In the genomic region with DNA sequence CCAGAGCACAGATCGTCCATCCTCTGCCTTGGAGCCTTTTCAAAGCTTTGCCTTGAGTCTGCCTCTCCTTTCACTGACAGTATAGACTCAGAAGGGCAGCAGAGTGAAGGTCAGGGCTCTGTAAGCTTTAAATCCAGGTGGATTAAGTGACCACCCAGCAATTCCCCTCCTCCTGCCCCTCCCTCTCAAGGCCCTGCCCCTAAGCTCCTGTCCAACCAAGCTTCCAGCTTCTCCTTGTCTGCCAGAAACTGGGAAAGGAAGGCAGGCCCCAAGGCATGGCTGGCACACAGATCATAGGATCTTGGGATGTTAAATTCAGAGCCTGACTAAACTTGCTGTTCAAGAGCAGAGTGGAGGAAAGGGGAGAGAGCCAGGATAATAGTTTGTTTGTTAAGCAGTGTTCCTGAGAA, we compare ENCODE assay signal across 12 mouse cellular contexts. TPM values are rescaled to one million over a fixed set of nuclear protein-coding genes. Genes with fewer than 3 reads are reported as not detected.
DNase-seq lines count a peak whose midpoint lies in the region; ATAC-seq and TF ChIP-seq lines count a peak whose summit lies in the region.
"Had no signal": no experiment of that assay in that cellular context is flagged by ENCODE, and none has a peak within 500 bp of the region (broad histone marks: within the 10 kb centered on the region; RNA-seq: fewer than 3 reads in every experiment).

No protein-coding gene starts in this region.

- peaks cover 20% of the 10 kb centered on the region for H3K27me3 ChIP-seq in liver, postnatal 0 days (ENCODE audit: insufficient read depth, low read length)
- peaks cover 23% of the 10 kb centered on the region for H3K27me3 ChIP-seq in limb, embryonic 15.5 days

- no peak overlapping the region for H3K4me3 ChIP-seq in liver, postnatal 0 days (ENCODE audit: low read depth, low read length)
- H3K4me3 ChIP-seq in limb, embryonic 15.5 days = no peak overlapping the region

- TF ChIP-seq EP300 in liver, postnatal 0 days (IDR thresholded peaks at IDR 0.05; ENCODE audit: low read depth) = no peak

- peak; percentile 14; the same call in 1 of the 2 replicates for ATAC-seq in liver, postnatal 0 days
- ATAC-seq in limb, embryonic 15.5 days (ENCODE audit: insufficient number of reproducible peaks, low FRiP score, low TSS enrichment, low read depth) = no peak
- ATAC-seq: lung, postnatal 0 days had no signal

- 47% methylated on average over 1 of the region's 1 CpGs for WGBS in liver, postnatal 0 days (ENCODE audit: insufficient replicate concordance)
- WGBS in limb, embryonic 15.5 days = 13% methylated on average over 1 of the region's 1 CpGs

- no peak overlapping the region for H3K4me2 ChIP-seq in liver, postnatal 0 days (ENCODE audit: low read depth, low read length)
- H3K4me2 ChIP-seq in limb, embryonic 15.5 days = no peak overlapping the region

- no peak for TF ChIP-seq CTCF in liver, postnatal 0 days (IDR thresholded peaks at IDR 0.05; ENCODE audit: low read depth)

- H3K4me1 ChIP-seq in liver, postnatal 0 days (ENCODE audit: insufficient read depth) = peaks cover 6% of the 10 kb centered on the region
- peaks cover 15% of the 10 kb centered on the region for H3K4me1 ChIP-seq in limb, embryonic 15.5 days

- H3K9ac ChIP-seq in liver, postnatal 0 days (replicated peaks) = no peak overlapping the region
- no peak overlapping the region for H3K9ac ChIP-seq in limb, embryonic 15.5 days

- no peaks in the 10 kb centered on the region for H3K9me3 ChIP-seq in liver, postnatal 0 days (ENCODE audit: low read length)
- H3K9me3 ChIP-seq in limb, embryonic 15.5 days = no peaks in the 10 kb centered on the region

- peak; percentile 19 for DNase-seq in embryo, embryonic 10 days (ENCODE audit: low spot score)
- DNase-seq in embryo, embryonic 11 days = no peak
- no peak for DNase-seq in liver, postnatal 0 days
- DNase-seq in liver = no peak
- DNase-seq in fibroblast of lung, adult 2 months (ENCODE audit: low read depth) = peak; percentile 71
- DNase-seq in adrenal gland, adult 2 months = no peak
- no peak for DNase-seq in right cerebral cortex, postnatal 14 days
- DNase-seq: heart, postnatal 10 days had no signal

- H3K36me3 ChIP-seq in liver, postnatal 0 days (replicated peaks; ENCODE audit: insufficient read depth, low read length) = no peaks in the 10 kb centered on the region
- H3K36me3 ChIP-seq in limb, embryonic 15.5 days = no peaks in the 10 kb centered on the region

- H3K27ac ChIP-seq in liver, postnatal 0 days (ENCODE audit: low read depth) = no peak overlapping the region; the same call in 1 of the 2 replicates
- peak overlapping the region; percentile 47 for H3K27ac ChIP-seq in limb, embryonic 15.5 days

RNA-seq across cellular contexts. Expression of a gene that starts 5.1 kb away (rescaled TPM):
- polyA plus RNA-seq in liver, postnatal 0 days (2015; fragmentation: Nextera tagmentation; extraction: Ambion mirVana) = 0.28 TPM in 1 of 2 replicates, not detected in the other
- polyA plus RNA-seq in limb, embryonic 15.5 days (2015; fragmentation: Nextera tagmentation; extraction: Ambion mirVana) = not detected in 2 replicates
- under 1 TPM in 1 of 2 experiments, not detected in 1; 0.58 TPM for total RNA-seq in adrenal gland, adult 2 months (2021)
- 1.1 and 1.2 TPM in 2 replicates for polyA plus RNA-seq in adrenal gland, adult 2 months (2012; rRNA removed)
- total RNA-seq: heart, postnatal 10 days had no signal
- polyA plus RNA-seq: forebrain, embryonic 11.5 days; lung, postnatal 0 days; neural tube, embryonic 14.5 days had no signal

RNA-seq across cellular contexts. Expression of a gene that starts 5.6 kb away (rescaled TPM):
- 0.06 and 0.12 TPM in 2 replicates for polyA plus RNA-seq in liver, postnatal 0 days (2015; fragmentation: Nextera tagmentation; extraction: Ambion mirVana)
- 3.3 and 3.6 TPM in 2 replicates for polyA plus RNA-seq in limb, embryonic 15.5 days (2015; fragmentation: Nextera tagmentation; extraction: Ambion mirVana)
- 100 to 1,000 TPM in 1 of 2 experiments, 10 to 100 TPM in 1; 36.3 to 634 TPM for total RNA-seq in adrenal gland, adult 2 months (2021)
- polyA plus RNA-seq in adrenal gland, adult 2 months (2012; rRNA removed) = 48.4 and 85.4 TPM in 2 replicates
- polyA plus RNA-seq: forebrain, embryonic 11.5 days had no signal

RNA-seq across cellular contexts. Expression of a gene that starts 7.3 kb away (rescaled TPM):
- polyA plus RNA-seq in liver, postnatal 0 days (2015; fragmentation: Nextera tagmentation; extraction: Ambion mirVana) = 0.46 and 0.59 TPM in 2 replicates
- polyA plus RNA-seq in limb, embryonic 15.5 days (2015; fragmentation: Nextera tagmentation; extraction: Ambion mirVana) = 31.7 and 32.0 TPM in 2 replicates
- total RNA-seq in adrenal gland, adult 2 months (2021) = 100 to 1,000 TPM in 1 of 2 experiments, 10 to 100 TPM in 1; 16.3 to 253 TPM
- polyA plus RNA-seq in adrenal gland, adult 2 months (2012; rRNA removed) = 37.1 and 55.2 TPM in 2 replicates

RNA-seq across cellular contexts. Expression of a gene that starts 7.9 kb away (rescaled TPM):
- 0.18 TPM in 1 of 2 replicates, not detected in the other for polyA plus RNA-seq in liver, postnatal 0 days (2015; fragmentation: Nextera tagmentation; extraction: Ambion mirVana)
- polyA plus RNA-seq in limb, embryonic 15.5 days (2015; fragmentation: Nextera tagmentation; extraction: Ambion mirVana) = 0.46 and 0.65 TPM in 2 replicates
- under 1 TPM; 0.28 to 0.29 TPM for total RNA-seq in adrenal gland, adult 2 months (2021)
- 0.11 and 0.17 TPM in 2 replicates for polyA plus RNA-seq in adrenal gland, adult 2 months (2012; rRNA removed)

RNA-seq across cellular contexts. Expression of a gene that starts 17.0 kb away (rescaled TPM):
- polyA plus RNA-seq in liver, postnatal 0 days (2015; fragmentation: Nextera tagmentation; extraction: Ambion mirVana) = 69.8 and 76.7 TPM in 2 replicates
- polyA plus RNA-seq in limb, embryonic 15.5 days (2015; fragmentation: Nextera tagmentation; extraction: Ambion mirVana) = 143 and 159 TPM in 2 replicates
- total RNA-seq in adrenal gland, adult 2 months (2021) = 10 to 100 TPM; 32.9 to 45.8 TPM
- polyA plus RNA-seq in adrenal gland, adult 2 months (2012; rRNA removed) = 82.4 and 84.8 TPM in 2 replicates

Comparison
In these comparisons a context has a peak if more than half of its experiments do, and no peak if none do; other contexts are left out.
1. DNase-seq: peak in embryo, embryonic 10 days (single experiment) and fibroblast of lung, adult 2 months (single experiment); none in embryo, embryonic 11 days (single experiment), liver, postnatal 0 days (single experiment), liver (single experiment), adrenal gland, adult 2 months (single experiment) and right cerebral cortex, postnatal 14 days (single experiment).
2. RNA of a gene that starts 5.6 kb away (polyA plus RNA-seq): 48.4 to 85.4 TPM in adrenal gland, adult 2 months; 3.3 to 3.6 TPM in limb, embryonic 15.5 days and 0.06 to 0.12 TPM in liver, postnatal 0 days; every median in the first group is over 10 times any median in the second.
3. RNA of a gene that starts 7.3 kb away (polyA plus RNA-seq): 37.1 to 55.2 TPM in adrenal gland, adult 2 months and 31.7 to 32.0 TPM in limb, embryonic 15.5 days; 0.46 to 0.59 TPM in liver, postnatal 0 days; every median in the first group is over 10 times any median in the second.